Mouse (Mus musculus) urinary bladder, postnatal 10 days (tissue): Measurements from ENCODE around the gene Zbtb12.
A peak's percentile ranks its signal among the peaks of the same experiment; 100 is the strongest.
"Not testable (repeated sequence)": the region's sequence is repeated elsewhere in the genome, so short reads cannot be mapped to it uniquely, and the experiment has no call there.

Experiments used
- DNase-seq: peaks from one replicate; pipeline ENCODE4 v3.0.0; 2022; ENCODE audit warnings: low spot score

Zbtb12 gene

GRCm38 (mm10) chr17:34874321-34874720 is 5.0 kb upstream of the Zbtb12 start:
- DNase-seq: no peak

GRCm38 (mm10) chr17:34881166-34881565 is 1.9 kb downstream of the Zbtb12 start:
- DNase-seq: no peak

- DNase-seq: no peak
Observed at GRCm38 (mm10) chr17:34881683-34882310, 2.5 kb downstream of the Zbtb12 start, which contains the start of gene Gm20547. Gene Gm20547 (minus strand): TSS chr17:34882042.

GRCm38 (mm10) chr17:34883332-34883731 is 4.0 kb downstream of the Zbtb12 start:
- DNase-seq: no peak

GRCm38 (mm10) chr17:34884704-34885103 is 5.4 kb downstream of the Zbtb12 start:
- no peak for DNase-seq

- DNase-seq: no peak
Observed at GRCm38 (mm10) chr17:34885615-34886014, 6.3 kb downstream of the Zbtb12 start.

GRCm38 (mm10) chr17:34887942-34888341 is 8.7 kb downstream of the Zbtb12 start:
- DNase-seq: no peak

GRCm38 (mm10) chr17:34890074-34890743 is 10.9 kb downstream of the Zbtb12 start:
- DNase-seq: no peak

- no peak for DNase-seq
Observed at GRCm38 (mm10) chr17:34891377-34891776, 12.1 kb downstream of the Zbtb12 start.

GRCm38 (mm10) chr17:34893072-34893824 is 14.0 kb downstream of the Zbtb12 start:
- no peak for DNase-seq

GRCm38 (mm10) chr17:34894074-34894597 is 14.9 kb downstream of the Zbtb12 start:
- DNase-seq: peak; percentile 86

GRCm38 (mm10) chr17:34894801-34895530 is 15.7 kb downstream of the Zbtb12 start:
- no peak for DNase-seq

GRCm38 (mm10) chr17:34895724-34896123 is 16.4 kb downstream of the Zbtb12 start:
- no peak for DNase-seq

GRCm38 (mm10) chr17:34896366-34896765 is 17.1 kb downstream of the Zbtb12 start:
- no peak for DNase-seq

GRCm38 (mm10) chr17:34897373-34898159 is 18.3 kb downstream of the Zbtb12 start:
- DNase-seq: no peak

- no peak for DNase-seq
Observed at GRCm38 (mm10) chr17:34898160-34898586, 18.9 kb downstream of the Zbtb12 start, which contains the start of the genes C2 and Ehmt2. Gene C2 (minus strand): TSS chr17:34898265. Gene Ehmt2 (plus strand): TSS chr17:34898469.

GRCm38 (mm10) chr17:34898706-34899052 is 19.4 kb downstream of the Zbtb12 start:
- DNase-seq: no peak

- no peak for DNase-seq
Observed at GRCm38 (mm10) chr17:34899053-34899889, 20.0 kb downstream of the Zbtb12 start.

- DNase-seq: no peak
Observed at GRCm38 (mm10) chr17:34899890-34900243, 20.6 kb downstream of the Zbtb12 start.

GRCm38 (mm10) chr17:34900826-34901225 is 21.5 kb downstream of the Zbtb12 start:
- not testable (repeated sequence) for DNase-seq
